Mouse (Mus musculus) midbrain, embryonic 10.5 days (tissue): ENCODE results near the gene Zfp651. TPM values are rescaled to one million over a fixed set of nuclear protein-coding genes. Genes with fewer than 3 reads are reported as not detected.

ENCODE experiments used
- DNase-seq: peaks from one replicate; pipeline ENCODE4 v3.0.0-alpha.2; 2017; ENCODE audit warnings: low spot score
- H3K27ac ChIP-seq: fragments of 300-500 bp; sonication (generic); replicated peaks from 2 replicates; pipeline ENCODE4 v1.5.1; 2016; ENCODE audit warnings: mild to moderate bottlenecking
- H3K27me3 ChIP-seq: fragments of 300-500 bp; sonication (generic); 2 replicates; pipeline ENCODE4 v1.6.1; 2016; ENCODE audit warnings: low read depth, mild to moderate bottlenecking; ENCODE audit not compliant: poor library complexity, severe bottlenecking
- H3K36me3 ChIP-seq: fragments of 300-500 bp; sonication (generic); 2 replicates; pipeline ENCODE4 v1.6.1; 2016; ENCODE audit warnings: mild to moderate bottlenecking, moderate library complexity
- H3K4me1 ChIP-seq: fragments of 300-500 bp; sonication (generic); 2 replicates; pipeline ENCODE4 v1.6.1; 2016
- H3K4me3 ChIP-seq: fragments of 300-500 bp; sonication (generic); 2 replicates; pipeline ENCODE4 v1.5.1; 2016; ENCODE audit warnings: mild to moderate bottlenecking, moderate library complexity
- H3K9me3 ChIP-seq: fragments of 300-500 bp; sonication (generic); replicated peaks from 2 replicates; pipeline ENCODE4 v1.6.1; 2016; ENCODE audit warnings: mild to moderate bottlenecking
- WGBS: fragments of 180-500 bp; shearing (Covaris S2); methylation state at CpG from one replicate; pipeline ENCODE4 v1.1.7; 2016; 5-methylcytosine and 5-hydroxymethylcytosine counted together
- polyA plus RNA-seq: library from polyadenylated mRNA; unstranded; fragments of >200 nt; fragmentation: Nextera tagmentation; extraction: Ambion mirVana; gene quantifications from 2 replicates; pipeline ENCODE4 v1.2.1, GENCODE M21; 2016

The Zfp651 gene
- polyA plus RNA-seq, 1 experiment from 2014 or later, result 4.8 TPM

DNA sequence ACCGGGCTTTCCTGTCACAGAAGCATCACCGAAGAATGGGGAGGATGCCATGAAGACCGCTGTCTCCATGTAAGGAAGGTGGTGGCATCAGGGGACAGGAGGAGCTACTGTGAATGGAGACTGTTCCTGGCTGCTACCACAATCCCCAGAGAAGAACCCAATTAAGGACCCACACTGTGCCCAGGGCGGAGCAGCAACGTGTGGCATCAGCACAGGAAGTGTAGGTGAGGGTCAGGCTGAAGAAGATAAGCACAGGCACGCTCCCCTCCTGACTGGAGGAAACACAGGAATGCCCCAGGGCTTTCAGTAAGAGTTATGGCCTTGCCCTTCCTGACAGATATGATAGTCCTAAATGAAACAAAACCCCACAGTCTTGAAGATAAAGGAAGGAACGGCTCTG, 43.6 kb downstream of the Zfp651 start:
- WGBS, result 75% methylated on average over 7 of the region's 7 CpGs
- H3K27ac ChIP-seq, result no peak overlapping the region
- no peak for DNase-seq
- H3K36me3 ChIP-seq, result no peaks in the 10 kb centered on the region
- peaks cover 39% of the 10 kb centered on the region for H3K4me1 ChIP-seq
- H3K27me3 ChIP-seq, result no peaks in the 10 kb centered on the region
- H3K4me3 ChIP-seq, result no peak overlapping the region
- H3K9me3 ChIP-seq, result no peaks in the 10 kb centered on the region

DNA sequence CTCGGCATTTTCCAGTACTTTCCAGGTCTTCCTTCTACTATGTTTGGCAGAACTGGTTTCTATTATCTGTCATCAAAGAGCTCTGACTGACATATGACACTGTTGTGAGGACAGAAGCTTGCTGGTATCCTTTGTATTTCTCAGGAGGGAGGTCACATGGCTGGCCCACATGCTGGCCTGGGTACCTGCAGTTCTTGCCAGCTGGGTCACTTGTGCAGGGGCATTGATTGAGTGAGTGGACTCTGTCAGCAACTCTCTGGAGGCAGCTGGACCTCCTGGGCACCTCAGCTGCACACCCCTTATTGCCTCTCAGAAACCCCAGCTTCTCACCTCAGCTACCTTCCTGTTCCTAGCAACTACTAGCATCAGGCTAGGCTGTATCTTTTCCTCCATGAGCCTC, 48.4 kb downstream of the Zfp651 start:
- H3K27me3 ChIP-seq, result no peaks in the 10 kb centered on the region
- no peaks in the 10 kb centered on the region for H3K9me3 ChIP-seq
- 67% methylated on average over 1 of the region's 1 CpGs for WGBS
- peaks cover 39% of the 10 kb centered on the region for H3K4me1 ChIP-seq
- no peak for DNase-seq
- H3K4me3 ChIP-seq, result no peak overlapping the region
- no peaks in the 10 kb centered on the region for H3K36me3 ChIP-seq
- H3K27ac ChIP-seq, result peak overlapping the region; percentile 73

DNA sequence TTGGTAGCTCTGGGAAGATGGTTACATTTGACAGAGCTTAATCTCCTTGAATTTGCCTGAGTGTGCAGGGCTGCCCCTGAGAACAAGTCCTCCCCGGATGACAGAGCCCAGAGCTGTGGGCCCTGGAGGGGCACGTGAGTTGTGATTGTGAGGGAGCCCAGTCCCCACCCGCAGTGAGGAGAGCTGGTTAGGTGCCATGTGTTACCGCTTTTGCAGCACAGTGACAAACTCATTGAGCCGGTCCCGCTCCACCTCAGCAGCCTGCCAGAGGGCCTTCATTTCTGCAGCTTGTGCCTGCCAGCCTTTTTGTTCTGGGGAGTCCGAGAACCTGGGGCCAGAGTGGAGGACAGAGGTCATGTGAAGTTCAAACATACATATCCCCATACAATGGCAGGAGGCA, 48.8 kb downstream of the Zfp651 start:
- no peak for DNase-seq
- Histone ChIP-seq H3K4me1 (peaks cover 39% of the 10 kb centered on the region), H3K9me3 (no peaks in the 10 kb centered on the region), H3K27me3 (no peaks in the 10 kb centered on the region), H3K4me3 (no peak overlapping the region), H3K27ac (peak overlapping the region; percentile 73), H3K36me3 (no peaks in the 10 kb centered on the region)
- WGBS, result 72% methylated on average over 7 of the region's 7 CpGs

DNA sequence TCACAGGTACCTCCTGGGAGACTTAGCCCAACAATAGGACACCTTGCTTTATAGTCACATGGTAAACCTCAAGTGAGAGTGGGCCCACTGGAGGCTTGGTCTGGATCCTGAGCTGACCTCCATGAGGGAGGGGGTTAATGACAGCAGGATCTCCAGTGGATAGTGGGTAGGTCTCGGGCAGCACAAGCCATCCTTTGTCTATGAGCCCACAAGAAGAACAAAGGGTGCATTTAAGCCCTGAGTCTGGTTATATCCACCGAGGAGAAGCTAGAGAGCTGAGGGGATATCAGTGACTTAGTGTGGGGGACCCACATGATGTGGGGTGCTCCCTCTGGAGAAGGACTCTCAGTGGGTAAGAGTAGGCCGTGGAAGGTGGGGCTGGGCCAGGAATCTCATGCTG, 49.4 kb downstream of the Zfp651 start:
- DNase-seq, result no peak
- Histone ChIP-seq H3K27me3 (no peaks in the 10 kb centered on the region), H3K9me3 (no peaks in the 10 kb centered on the region), H3K27ac (peak overlapping the region; percentile 73), H3K4me1 (peaks cover 39% of the 10 kb centered on the region), H3K36me3 (no peaks in the 10 kb centered on the region), H3K4me3 (no peak overlapping the region)
- WGBS, result 64% methylated on average over 3 of the region's 3 CpGs

DNA sequence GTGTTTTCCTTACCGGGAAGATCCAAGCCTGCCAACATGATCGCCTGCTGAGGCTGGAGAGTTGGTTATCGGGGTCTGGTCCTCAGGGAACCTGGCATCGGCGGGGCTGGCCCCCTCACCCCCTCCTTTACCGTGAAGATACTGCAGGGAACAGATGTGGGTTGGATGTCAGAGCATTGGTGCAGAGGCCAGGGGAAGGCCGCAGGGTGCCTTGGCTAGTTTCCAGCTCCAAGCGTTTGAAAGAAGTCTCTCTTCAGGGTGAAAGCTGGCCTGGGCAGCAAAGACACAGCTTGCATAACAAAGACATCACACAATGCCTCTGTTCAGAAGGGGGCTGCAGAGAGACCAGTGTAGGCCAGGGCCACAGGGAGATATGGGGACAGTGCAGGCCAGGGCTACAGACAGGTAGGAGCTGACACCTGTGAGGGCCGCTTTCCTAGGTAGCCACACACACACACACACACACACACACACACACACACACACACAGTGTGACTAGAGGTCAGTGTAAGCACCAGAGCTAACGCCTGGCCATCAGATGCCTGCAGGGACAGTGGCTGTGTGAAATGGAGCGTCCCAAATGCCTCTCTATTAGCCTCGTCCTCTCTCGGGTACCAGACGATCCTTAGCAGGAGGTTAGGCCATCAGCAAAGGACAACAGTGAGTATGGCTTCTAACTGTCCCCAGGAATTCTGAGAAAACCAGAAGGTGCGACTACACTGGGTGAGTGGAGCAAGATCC, 51.1 kb downstream of the Zfp651 start:
- Histone ChIP-seq H3K27ac (peak overlapping the region; percentile 68), H3K36me3 (no peaks in the 10 kb centered on the region), H3K4me3 (no peak overlapping the region), H3K9me3 (no peaks in the 10 kb centered on the region), H3K27me3 (no peaks in the 10 kb centered on the region), H3K4me1 (peaks cover 39% of the 10 kb centered on the region)
- WGBS, result 20% methylated on average over 15 of the region's 15 CpGs
- no peak for DNase-seq

DNA sequence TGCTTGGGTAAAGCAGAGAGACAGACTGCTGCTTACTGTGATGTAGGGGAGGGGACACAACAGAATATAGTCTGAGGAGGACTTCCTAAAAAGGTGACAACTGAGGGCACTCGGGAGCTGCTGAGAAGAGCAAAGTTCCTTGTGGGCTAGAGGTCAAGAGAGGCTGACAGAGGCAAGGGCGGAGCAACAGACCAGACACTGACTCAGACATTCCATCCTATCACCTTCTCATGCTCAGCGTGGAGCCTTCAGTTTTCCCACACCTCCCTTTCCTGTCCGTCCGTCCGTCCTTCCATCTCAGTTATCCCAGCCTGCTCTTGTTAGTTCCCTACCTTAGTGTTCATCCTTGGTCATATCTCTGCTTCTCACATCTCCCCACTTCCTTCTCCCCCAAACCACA, 56.1 kb downstream of the Zfp651 start:
- H3K27ac ChIP-seq, result no peak overlapping the region
- no peaks in the 10 kb centered on the region for H3K27me3 ChIP-seq
- no peaks in the 10 kb centered on the region for H3K9me3 ChIP-seq
- 79% methylated on average over 6 of the region's 6 CpGs for WGBS
- no peaks in the 10 kb centered on the region for H3K36me3 ChIP-seq
- no peak for DNase-seq
- H3K4me1 ChIP-seq, result peaks cover 9% of the 10 kb centered on the region
- H3K4me3 ChIP-seq, result no peak overlapping the region

DNA sequence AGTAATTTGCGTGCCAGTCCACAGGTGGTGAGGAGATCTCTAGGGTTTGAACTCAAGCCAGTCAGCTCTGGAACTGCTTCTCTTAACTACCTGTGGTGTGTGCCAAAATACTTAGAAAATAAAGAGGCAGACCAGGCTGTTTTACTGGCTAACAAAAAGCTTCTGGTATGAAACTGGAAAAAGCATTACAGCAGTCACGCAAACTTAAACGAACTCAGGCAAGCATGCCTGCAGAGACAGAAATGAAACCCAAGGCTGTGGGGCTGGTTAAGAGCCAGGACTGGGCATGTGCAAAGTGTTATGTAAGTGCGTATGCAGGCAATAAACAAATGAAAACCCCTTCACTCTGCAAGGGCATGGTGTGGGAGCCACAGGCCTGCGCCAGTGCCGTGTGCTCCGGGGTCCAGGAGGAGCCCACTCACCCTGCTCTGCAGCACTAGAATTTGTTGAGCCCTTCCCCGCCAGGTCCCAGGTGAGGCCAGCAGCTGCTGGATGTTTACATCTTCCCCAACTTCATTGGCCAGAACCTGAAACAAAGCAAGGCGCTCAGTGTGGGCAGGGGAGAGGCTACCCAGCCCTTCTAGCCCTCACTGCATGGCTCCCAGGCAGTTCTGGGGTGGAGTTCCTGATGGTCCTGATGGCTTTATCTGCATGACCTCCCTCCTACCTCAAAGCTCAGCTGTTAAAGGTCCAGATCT, 60.1 kb downstream of the Zfp651 start:
- no peak overlapping the region for H3K4me3 ChIP-seq
- no peak for DNase-seq
- peaks cover 4% of the 10 kb centered on the region; the same call in 1 of the 2 replicates for H3K4me1 ChIP-seq
- H3K27ac ChIP-seq, result 0 out of 2 replicates have a peak overlapping the region, but pooled peaks have one; percentile 13
- no peaks in the 10 kb centered on the region for H3K9me3 ChIP-seq
- no peaks in the 10 kb centered on the region for H3K36me3 ChIP-seq
- no peaks in the 10 kb centered on the region for H3K27me3 ChIP-seq
- WGBS, result 84% methylated on average over 9 of the region's 9 CpGs

DNA sequence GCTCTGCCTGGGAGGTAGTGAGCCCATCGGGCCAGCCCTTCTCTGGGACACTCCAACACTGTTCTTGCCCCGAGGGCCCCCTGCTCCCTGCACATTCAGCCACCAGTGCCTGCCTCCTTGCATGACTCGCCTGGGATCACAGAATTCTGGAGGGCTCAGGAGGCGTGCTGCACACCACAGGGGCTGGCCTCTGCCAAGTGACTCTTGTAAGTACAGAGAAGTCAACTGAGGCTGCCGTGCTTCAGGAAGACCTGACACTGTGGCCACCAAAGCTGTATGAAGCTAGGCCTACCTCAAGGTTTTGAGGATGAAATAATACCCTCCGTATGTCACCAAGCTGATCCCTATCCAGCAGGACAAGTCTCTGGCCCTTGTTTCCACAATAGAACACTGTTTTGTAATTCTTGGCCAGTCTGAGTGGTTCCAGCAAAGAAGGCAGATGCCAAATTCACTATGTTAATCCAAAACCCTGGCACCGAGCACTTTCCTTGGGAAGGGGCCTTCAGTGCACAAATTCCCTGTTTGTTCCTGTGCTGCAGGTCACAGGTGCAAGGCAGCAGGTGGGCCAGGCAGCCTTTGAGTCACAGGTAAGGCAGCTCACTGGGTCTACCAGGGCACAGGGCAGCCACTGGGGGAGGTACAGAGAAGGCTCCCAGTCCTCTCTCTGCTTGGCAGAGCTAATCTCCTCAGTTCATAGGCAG, 60.8 kb downstream of the Zfp651 start:
- Histone ChIP-seq H3K27ac (0 out of 2 replicates have a peak overlapping the region, but pooled peaks have one; percentile 13), H3K9me3 (no peaks in the 10 kb centered on the region), H3K27me3 (no peaks in the 10 kb centered on the region), H3K4me1 (peaks cover 4% of the 10 kb centered on the region; the same call in 1 of the 2 replicates), H3K4me3 (no peak overlapping the region), H3K36me3 (no peaks in the 10 kb centered on the region)
- 66% methylated on average over 7 of the region's 7 CpGs for WGBS
- no peak for DNase-seq

DNA sequence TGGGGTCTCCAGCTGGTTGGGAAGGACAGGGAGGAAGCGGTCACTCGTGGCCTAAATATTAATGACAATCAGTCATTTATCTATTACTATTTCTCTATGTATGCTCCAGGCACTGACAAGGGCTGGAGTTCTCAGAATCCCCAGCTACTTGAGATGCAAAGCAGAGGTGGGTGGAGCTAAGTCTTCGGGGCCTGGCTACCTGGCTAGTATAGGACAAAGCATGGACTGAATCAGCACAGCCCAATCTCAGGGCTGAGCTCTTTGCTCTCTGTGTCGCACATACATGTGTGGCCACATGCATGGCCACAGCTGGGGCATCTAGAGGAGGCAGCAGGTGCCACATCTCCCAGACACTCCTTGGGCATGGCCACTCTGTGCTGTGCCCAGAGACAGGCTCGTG, 61.6 kb downstream of the Zfp651 start:
- Histone ChIP-seq H3K4me3 (no peak overlapping the region), H3K27me3 (no peaks in the 10 kb centered on the region), H3K4me1 (peaks cover 4% of the 10 kb centered on the region; the same call in 1 of the 2 replicates), H3K36me3 (no peaks in the 10 kb centered on the region), H3K9me3 (no peaks in the 10 kb centered on the region), H3K27ac (no peak overlapping the region)
- DNase-seq, result no peak
- WGBS, result 72% methylated on average over 5 of the region's 5 CpGs

Other genes starting within 250 kb of the Zfp651 start
- not detected in 2 replicates for gene Lyzl4, start 117.2 kb upstream of the Zfp651 start, polyA plus RNA-seq
- 0.35 and 0.80 TPM in 2 replicates for gene Vipr1, start 116.6 kb upstream of the Zfp651 start, polyA plus RNA-seq
- gene Sec22c, start 53.8 kb upstream of the Zfp651 start, polyA plus RNA-seq, result 18.4 and 21.9 TPM in 2 replicates
- 91.8 and 103 TPM in 2 replicates for gene Ss18l2, start 49.0 kb upstream of the Zfp651 start, polyA plus RNA-seq
- 56.1 and 59.5 TPM in 2 replicates for gene Nktr, start 40.2 kb upstream of the Zfp651 start, polyA plus RNA-seq
- gene Klhl40, start 18.3 kb downstream of the Zfp651 start, polyA plus RNA-seq, result 0.15 and 0.16 TPM in 2 replicates
- not detected in 2 replicates for gene Hhatl, start 33.2 kb downstream of the Zfp651 start, polyA plus RNA-seq
- 2.4 and 2.9 TPM in 2 replicates for gene Ccdc13, start 80.1 kb downstream of the Zfp651 start, polyA plus RNA-seq
- 207 and 245 TPM in 2 replicates for gene Higd1a, start 99.0 kb downstream of the Zfp651 start, polyA plus RNA-seq
- gene Ackr2, start 139.0 kb downstream of the Zfp651 start, polyA plus RNA-seq, result 0.78 and 0.84 TPM in 2 replicates
- gene Cyp8b1, start 157.0 kb downstream of the Zfp651 start, polyA plus RNA-seq, result not detected in 2 replicates
- 0.68 and 0.85 TPM in 2 replicates for gene Fam198a, start 191.7 kb downstream of the Zfp651 start, polyA plus RNA-seq
- gene Pomgnt2, start 237.8 kb downstream of the Zfp651 start, polyA plus RNA-seq, result 13.1 and 14.6 TPM in 2 replicates